Mouse (Mus musculus): ENCODE results near the gene Apol8. TPM values are rescaled to one million over a fixed set of nuclear protein-coding genes. Genes with fewer than 3 reads are reported as not detected.

The Apol8 gene
- total and polyA plus RNA-seq, 2 experiments from 2014 or later = 0.44 to 2.0 TPM

DNA sequence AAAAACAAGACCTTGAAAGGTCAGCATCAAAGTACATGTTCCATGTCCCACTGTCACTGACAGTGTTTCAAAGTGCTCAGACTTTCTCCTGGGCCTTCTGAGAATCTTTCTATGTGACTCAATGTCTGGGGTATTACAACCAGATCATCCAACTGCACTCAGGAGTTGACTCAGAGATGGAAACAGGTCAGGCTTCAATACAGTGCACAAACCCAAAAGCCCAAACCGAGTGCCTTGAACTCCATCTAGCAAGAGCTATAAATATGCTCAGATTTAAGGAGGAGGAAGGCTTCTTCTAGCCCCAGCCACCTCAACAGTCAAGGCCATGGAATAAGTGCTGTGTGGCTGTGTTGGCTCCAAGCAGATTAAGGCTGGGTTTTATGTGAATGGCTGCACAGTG, 29.0 kb upstream of the Apol8 start:
- H3K4me3 ChIP-seq (ENCODE audit: low read depth, low read length) = no peak overlapping the region
- no peak for TF ChIP-seq CTCF (IDR thresholded peaks at IDR 0.05; ENCODE audit: low read depth)
- DNase-seq = no peak
- no peak overlapping the region for H3K4me2 ChIP-seq (ENCODE audit: low read depth)
- no peak for ATAC-seq
- no peaks in the 10 kb centered on the region for H3K4me1 ChIP-seq (ENCODE audit: insufficient read depth)
- peaks cover 88% of the 10 kb centered on the region for H3K36me3 ChIP-seq (ENCODE audit: insufficient read depth)
- 97% methylated on average over 1 of the region's 1 CpGs for WGBS
- H3K27ac ChIP-seq (ENCODE audit: low read depth, low read length) = no peak overlapping the region
- no peak overlapping the region for H3K9ac ChIP-seq
- no peaks in the 10 kb centered on the region for H3K27me3 ChIP-seq (ENCODE audit: insufficient read depth, low read length)
- no peaks in the 10 kb centered on the region for H3K9me3 ChIP-seq (ENCODE audit: low read length)

DNA sequence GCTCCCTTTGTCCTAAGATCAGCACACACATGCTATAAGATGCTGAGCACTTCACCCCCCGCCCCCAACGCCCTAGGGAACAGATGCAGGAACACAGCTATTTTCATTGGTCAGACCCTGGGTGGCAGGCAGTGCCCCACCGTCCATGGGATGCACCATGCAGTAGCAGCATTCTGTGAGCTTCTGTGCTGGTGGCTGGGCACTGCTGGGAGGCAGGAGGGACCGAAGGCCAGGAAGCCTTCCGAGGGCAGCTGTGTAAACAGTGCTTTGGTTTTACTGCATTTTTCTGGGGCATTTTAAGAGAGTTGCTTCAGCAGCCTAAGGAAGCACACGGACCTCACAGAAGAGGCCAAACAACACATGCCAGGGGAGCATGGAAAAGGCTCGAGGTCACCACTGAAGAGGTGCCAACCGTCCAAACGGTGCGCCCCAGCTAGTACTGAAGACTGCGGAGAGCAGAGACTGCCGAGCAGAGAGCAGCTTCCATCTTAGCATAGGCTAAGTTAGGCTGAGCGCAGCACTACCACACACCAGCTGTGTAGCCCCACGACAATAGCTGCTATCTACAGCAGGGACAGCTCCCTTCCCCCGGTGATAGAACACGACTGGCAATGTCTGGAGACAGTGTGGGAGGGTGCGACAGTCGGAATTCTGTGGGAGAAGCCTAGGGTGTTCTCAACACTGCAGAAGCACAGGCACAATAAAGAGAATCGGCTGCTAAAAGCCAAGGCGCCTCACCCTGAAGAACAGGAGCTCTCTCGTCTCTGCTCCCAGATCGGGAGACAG, 27.4 kb upstream of the Apol8 start:
- H3K36me3 ChIP-seq (ENCODE audit: insufficient read depth) = peaks cover 87% of the 10 kb centered on the region
- TF ChIP-seq CTCF (IDR thresholded peaks at IDR 0.05; ENCODE audit: low read depth) = no peak
- DNase-seq (no peak), ATAC-seq (peak; percentile 27; the same call in 1 of the 2 replicates)
- no peak overlapping the region for H3K9ac ChIP-seq
- H3K27ac ChIP-seq (ENCODE audit: low read depth, low read length) = no peak overlapping the region; the same call in 1 of the 2 replicates
- H3K4me1 ChIP-seq (ENCODE audit: insufficient read depth) = no peaks in the 10 kb centered on the region
- no peak overlapping the region for H3K4me3 ChIP-seq (ENCODE audit: low read depth, low read length)
- 85% methylated on average over 22 of the region's 22 CpGs for WGBS
- H3K9me3 ChIP-seq (ENCODE audit: low read length) = no peaks in the 10 kb centered on the region
- H3K27me3 ChIP-seq (ENCODE audit: insufficient read depth, low read length) = no peaks in the 10 kb centered on the region
- H3K4me2 ChIP-seq (ENCODE audit: low read depth) = no peak overlapping the region

DNA sequence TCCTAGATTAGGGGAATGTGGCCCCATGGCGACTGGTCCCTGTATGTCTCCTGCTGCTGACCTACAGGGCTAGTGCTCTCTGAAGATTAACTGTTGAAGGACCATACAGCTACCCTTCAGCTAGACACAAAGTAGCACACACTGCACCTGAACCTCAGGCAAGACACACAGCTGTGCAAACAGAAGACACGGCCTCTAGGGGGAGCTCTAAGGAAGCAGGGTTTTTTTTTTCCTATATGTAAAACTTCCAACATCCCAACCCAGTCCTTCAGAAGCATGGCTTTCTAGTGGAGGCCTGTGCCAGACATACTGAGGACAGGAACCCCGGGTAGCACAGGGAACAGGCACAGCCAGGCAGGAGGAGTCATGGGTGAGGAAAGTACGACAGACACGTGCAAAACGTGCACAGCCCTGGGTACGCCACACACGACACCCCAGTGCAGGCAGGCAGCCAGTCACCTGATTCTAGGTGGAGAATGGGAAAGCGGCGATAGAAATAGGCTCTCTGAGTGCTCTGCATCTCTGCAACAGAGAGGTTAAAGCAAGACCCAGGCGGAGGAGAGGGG, 25.7 kb upstream of the Apol8 start:
- WGBS = 85% methylated on average over 11 of the region's 11 CpGs
- ATAC-seq (no peak), DNase-seq (no peak)

DNA sequence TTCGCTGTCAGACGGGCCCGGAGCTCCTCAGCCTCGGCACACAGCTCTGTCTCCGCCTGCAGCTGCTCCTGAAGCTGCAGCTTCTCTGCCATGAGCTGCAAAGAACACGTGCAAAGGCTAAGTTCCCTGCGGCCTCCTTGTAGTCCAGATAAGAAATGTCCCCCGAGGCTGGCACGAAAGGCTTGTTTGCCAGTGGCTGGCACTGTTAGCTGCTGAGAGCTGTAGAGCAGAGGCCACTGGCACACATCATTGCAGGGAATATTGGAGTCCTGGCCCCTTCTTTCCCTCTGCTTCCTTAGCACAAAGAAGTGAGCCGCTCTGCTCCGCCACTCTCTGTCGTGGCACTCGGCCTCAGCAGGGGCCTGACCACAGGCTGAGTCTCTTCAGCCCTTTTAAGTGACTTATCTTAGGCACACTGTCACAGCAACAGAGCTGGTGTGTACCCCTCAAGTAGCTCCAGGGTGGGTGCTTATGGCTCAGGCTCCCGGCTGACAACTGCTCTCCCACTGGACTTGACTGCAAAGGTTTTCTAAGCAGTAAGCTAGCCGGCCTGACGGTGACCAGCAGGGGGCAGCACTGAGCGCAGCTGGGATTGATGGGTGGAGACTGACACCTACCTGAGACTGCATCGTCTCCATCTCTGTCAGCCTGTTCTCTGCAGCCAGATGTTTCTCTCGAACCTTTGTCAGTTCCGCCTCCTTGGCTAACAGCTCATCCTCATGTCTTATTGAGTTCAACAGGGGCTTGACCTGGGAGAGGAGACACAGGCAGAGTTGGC, 18.6 kb upstream of the Apol8 start:
- Histone ChIP-seq H3K4me2 (ENCODE audit: low read depth) (no peak overlapping the region), H3K27me3 (ENCODE audit: insufficient read depth, low read length) (no peaks in the 10 kb centered on the region), H3K4me1 (ENCODE audit: insufficient read depth) (no peaks in the 10 kb centered on the region), H3K9me3 (ENCODE audit: low read length) (no peaks in the 10 kb centered on the region), H3K27ac (ENCODE audit: low read depth, low read length) (no peak overlapping the region), H3K4me3 (ENCODE audit: low read depth, low read length) (no peak overlapping the region), H3K9ac (no peak overlapping the region), H3K36me3 (ENCODE audit: insufficient read depth) (peaks cover 85% of the 10 kb centered on the region)
- peak; percentile 99 for TF ChIP-seq CTCF (IDR thresholded peaks at IDR 0.05; ENCODE audit: low read depth)
- WGBS = 72% methylated on average over 20 of the region's 20 CpGs
- DNase-seq = peak; percentile 76
- peak; percentile 54 for ATAC-seq

More for the DNA sequence above, 25.7 kb upstream of the Apol8 start:
- Histone ChIP-seq H3K27ac (ENCODE audit: low read depth, low read length) (no peak overlapping the region), H3K4me3 (ENCODE audit: low read depth, low read length) (no peak overlapping the region), H3K4me2 (ENCODE audit: low read depth) (no peak overlapping the region), H3K9me3 (ENCODE audit: low read length) (no peaks in the 10 kb centered on the region), H3K4me1 (ENCODE audit: insufficient read depth) (no peaks in the 10 kb centered on the region), H3K36me3 (ENCODE audit: insufficient read depth) (peaks cover 90% of the 10 kb centered on the region), H3K9ac (no peak overlapping the region), H3K27me3 (ENCODE audit: insufficient read depth, low read length) (no peaks in the 10 kb centered on the region)
- TF ChIP-seq CTCF (IDR thresholded peaks at IDR 0.05; ENCODE audit: low read depth) = peak; percentile 52

DNA sequence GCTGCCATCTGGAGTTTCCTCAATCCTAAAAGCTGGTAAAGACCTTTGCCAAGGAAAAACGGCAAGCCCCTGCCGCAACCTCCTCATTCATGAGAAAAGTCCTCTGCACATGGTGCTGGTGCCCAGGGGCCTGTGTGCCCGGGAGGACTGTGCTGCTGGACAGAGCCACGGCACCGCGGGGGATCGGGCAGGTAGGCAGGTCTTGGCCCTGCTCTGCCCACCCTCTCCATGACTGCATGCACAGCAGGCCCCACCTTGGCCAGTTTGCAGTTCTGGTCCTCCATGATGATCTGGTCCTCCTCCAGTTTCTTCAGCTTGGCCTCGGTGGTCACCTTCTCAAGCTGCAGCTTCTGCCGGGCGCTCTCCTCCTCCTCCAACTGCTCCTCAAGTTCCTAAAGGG, 17.5 kb upstream of the Apol8 start:
- Histone ChIP-seq H3K9me3 (ENCODE audit: low read length) (no peaks in the 10 kb centered on the region), H3K27ac (ENCODE audit: low read depth, low read length) (no peak overlapping the region), H3K4me2 (ENCODE audit: low read depth) (no peak overlapping the region), H3K36me3 (ENCODE audit: insufficient read depth) (peaks cover 87% of the 10 kb centered on the region), H3K4me1 (ENCODE audit: insufficient read depth) (no peaks in the 10 kb centered on the region), H3K4me3 (ENCODE audit: low read depth, low read length) (no peak overlapping the region), H3K27me3 (ENCODE audit: insufficient read depth, low read length) (no peaks in the 10 kb centered on the region), H3K9ac (no peak overlapping the region)
- DNase-seq (no peak), ATAC-seq (no peak)
- WGBS = 97% methylated on average over 10 of the region's 10 CpGs
- no peak for TF ChIP-seq CTCF (IDR thresholded peaks at IDR 0.05; ENCODE audit: low read depth)

DNA sequence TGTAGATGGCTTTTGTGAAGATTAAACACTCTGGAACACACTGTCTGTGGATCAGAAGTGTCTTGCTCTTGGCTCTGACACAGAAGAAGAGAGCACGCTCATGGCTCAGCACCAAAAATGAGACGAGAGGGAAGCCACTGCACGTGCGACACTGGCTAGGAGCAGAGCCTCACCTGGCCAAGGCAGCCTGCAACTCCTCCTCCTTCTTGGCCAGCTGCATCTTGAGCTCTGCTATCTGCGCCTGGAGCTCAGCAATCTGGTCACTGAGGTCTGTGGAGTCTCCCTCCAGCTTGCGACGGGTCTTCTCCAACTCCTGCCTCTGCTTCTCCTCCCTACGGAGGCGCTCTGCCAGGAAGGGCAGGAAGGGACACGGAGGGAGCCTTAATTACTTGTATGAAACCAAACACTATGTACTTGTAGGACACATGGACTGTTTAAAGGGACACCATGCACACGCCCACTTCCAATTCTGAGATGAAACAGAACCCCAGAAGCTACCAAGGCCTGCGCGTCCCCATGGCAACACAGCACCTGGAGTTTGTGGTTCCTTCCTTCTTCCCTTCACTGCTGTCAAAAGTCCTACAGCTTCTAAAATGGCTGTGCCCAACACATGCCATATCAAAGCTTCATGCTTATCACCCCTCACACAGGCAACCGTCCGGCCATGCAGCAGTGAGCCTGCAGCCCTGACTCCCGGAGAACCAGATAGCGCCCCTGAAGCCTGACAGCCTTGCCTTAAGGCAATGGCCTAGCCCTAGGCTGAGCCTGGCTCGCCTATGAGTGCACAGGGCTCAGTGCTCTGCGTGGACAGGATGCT, 16.5 kb upstream of the Apol8 start:
- TF ChIP-seq CTCF (IDR thresholded peaks at IDR 0.05; ENCODE audit: low read depth) = no peak
- Histone ChIP-seq H3K4me3 (ENCODE audit: low read depth, low read length) (no peak overlapping the region), H3K27ac (ENCODE audit: low read depth, low read length) (no peak overlapping the region), H3K9ac (no peak overlapping the region), H3K36me3 (ENCODE audit: insufficient read depth) (peaks cover 87% of the 10 kb centered on the region), H3K27me3 (ENCODE audit: insufficient read depth, low read length) (no peaks in the 10 kb centered on the region), H3K4me1 (ENCODE audit: insufficient read depth) (no peaks in the 10 kb centered on the region), H3K4me2 (ENCODE audit: low read depth) (no peak overlapping the region), H3K9me3 (ENCODE audit: low read length) (no peaks in the 10 kb centered on the region)
- DNase-seq = no peak
- ATAC-seq = no peak
- WGBS = 91% methylated on average over 19 of the region's 19 CpGs

Data from forebrain, postnatal 0 days (tissue).